Mouse (Mus musculus) liver, postnatal 0 days (tissue): ENCODE data around the gene Apobec3. TPM values are rescaled to one million over a fixed set of nuclear protein-coding genes. Genes with fewer than 3 reads are reported as not detected.
A peak's percentile ranks its signal among the peaks of the same experiment; 100 is the strongest.
"Not testable (repeated sequence)": the region's sequence is repeated elsewhere in the genome, so short reads cannot be mapped to it uniquely, and the experiment has no call there.

Experiments
- ATAC-seq: fragments of 200-750 bp; cut with Nextera tagmentation; 2 replicates; pipeline ENCODE4 v1.8.0; 2017; ENCODE audit warnings: mild to moderate bottlenecking, moderate library complexity
- DNase-seq: peaks from one replicate; pipeline ENCODE4 v3.0.0-alpha.2; 2016
- H3K27ac ChIP-seq: fragments of 300-500 bp; sonication (generic); 2 replicates; pipeline ENCODE4 v1.5.1; 2014; ENCODE audit warnings: antibody characterized with exemption, moderate library complexity, mild to moderate bottlenecking, low read depth
- H3K27me3 ChIP-seq: fragments of 300-500 bp; sonication (generic); 2 replicates; pipeline ENCODE4 v1.6.1; 2014; ENCODE audit warnings: low read length, control low read depth, mixed read lengths; ENCODE audit not compliant: insufficient read depth
- H3K36me3 ChIP-seq: fragments of 300-500 bp; sonication (generic); replicated peaks from 2 replicates; pipeline ENCODE4 v1.6.1; 2014; ENCODE audit warnings: mild to moderate bottlenecking, control low read depth, low read length, moderate library complexity, mixed read lengths; ENCODE audit not compliant: insufficient read depth
- H3K4me1 ChIP-seq: fragments of 300-500 bp; sonication (generic); 2 replicates; pipeline ENCODE4 v1.6.1; 2014; ENCODE audit warnings: antibody characterized with exemption, mild to moderate bottlenecking, control low read depth; ENCODE audit not compliant: insufficient read depth
- H3K4me2 ChIP-seq: fragments of 300-500 bp; sonication (generic); 2 replicates; pipeline ENCODE4 v1.6.1; 2014; ENCODE audit warnings: low read depth, mild to moderate bottlenecking, low read length, moderate library complexity, mixed read lengths
- H3K4me3 ChIP-seq: fragments of 300-500 bp; sonication (generic); 2 replicates; pipeline ENCODE4 v1.5.1; 2014; ENCODE audit warnings: low read depth, low read length
- H3K9ac ChIP-seq: fragments of 300-500 bp; sonication (generic); replicated peaks from 2 replicates; pipeline ENCODE4 v1.6.1; 2014; ENCODE audit warnings: mild to moderate bottlenecking, moderate library complexity
- H3K9me3 ChIP-seq: fragments of 300-500 bp; sonication (generic); 2 replicates; pipeline ENCODE4 v1.6.1; 2016; ENCODE audit warnings: mild to moderate bottlenecking, control low read depth, low read length, mixed read lengths
- CTCF ChIP-seq: sonication (generic); IDR thresholded peaks from 2 replicates; pipeline ENCODE4 v1.5.1; 2016; ENCODE audit warnings: antibody characterized with exemption, low read depth
- EP300 ChIP-seq: IDR thresholded peaks from 2 replicates; pipeline ENCODE4 v1.6.1; 2016; ENCODE audit warnings: antibody characterized with exemption, low read depth, mild to moderate bottlenecking
- WGBS: fragments of 180-500 bp; shearing (Covaris S2); extraction: QIAGEN DNeasy Blood & Tissue Kit; methylation state at CpG from one replicate; pipeline ENCODE4 v1.1.7; 2014; ENCODE audit not compliant: insufficient replicate concordance; 5-methylcytosine and 5-hydroxymethylcytosine counted together
- polyA plus RNA-seq: library from polyadenylated mRNA; unstranded; fragments of >200 nt; fragmentation: Nextera tagmentation; extraction: Ambion mirVana; gene quantifications from 2 replicates; pipeline ENCODE4 v1.2.1, GENCODE M21; 2015

Gene Apobec3
- polyA plus RNA-seq, 1 experiment from 2014 or later, result 38.1 TPM

DNA sequence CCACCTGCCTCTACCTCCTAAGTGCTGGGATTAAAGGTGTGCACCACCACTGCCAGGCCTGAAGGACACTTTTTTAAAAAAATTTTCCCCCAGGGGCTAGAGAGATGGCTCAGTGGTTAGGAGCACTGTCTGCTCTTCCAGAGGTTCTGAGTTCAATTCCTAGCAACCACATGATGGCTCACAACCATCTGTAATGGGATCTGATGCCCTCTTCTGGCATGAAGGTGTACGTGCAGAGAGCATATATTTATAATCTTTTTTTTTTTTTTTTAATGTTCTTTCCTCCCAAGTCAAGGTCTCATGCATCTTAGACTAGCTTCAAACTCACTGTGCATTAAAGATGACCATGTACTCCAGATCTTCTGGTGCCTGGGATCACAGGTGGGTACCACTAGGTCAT, 19.4 kb downstream of the Apobec3 start:
- not testable (repeated sequence) for H3K27ac ChIP-seq, H3K4me1 ChIP-seq, H3K4me3 ChIP-seq, H3K27me3 ChIP-seq, ATAC-seq, H3K9ac ChIP-seq, H3K9me3 ChIP-seq, DNase-seq, H3K4me2 ChIP-seq
- 61% methylated on average over 1 of the region's 1 CpGs for WGBS
- peaks cover 18% of the 10 kb centered on the region for H3K36me3 ChIP-seq
- TF ChIP-seq CTCF, result peak; percentile 44

DNA sequence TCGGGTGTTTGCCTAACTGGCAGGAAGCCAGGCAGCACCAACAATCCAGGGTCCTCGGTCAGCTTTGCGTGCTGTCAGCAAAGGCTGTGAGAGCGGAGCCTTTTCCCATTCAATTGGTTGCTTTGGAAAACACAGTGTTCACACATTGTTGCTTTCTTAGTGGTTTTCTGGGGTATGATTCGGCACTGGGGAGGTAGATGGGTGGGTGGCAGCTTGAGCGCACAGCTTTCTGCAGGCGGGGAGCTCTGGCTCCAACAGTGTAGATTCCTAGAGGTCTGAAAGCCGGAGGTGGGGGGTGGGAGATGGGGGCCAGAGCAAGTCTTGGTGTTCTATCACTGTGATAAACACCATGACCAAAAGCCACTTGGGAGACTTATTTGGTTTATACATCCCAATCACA, 19.9 kb downstream of the Apobec3 start:
- H3K9ac ChIP-seq, result no peak overlapping the region
- TF ChIP-seq CTCF, result no peak
- TF ChIP-seq EP300, result no peak
- DNase-seq (no peak), ATAC-seq (no peak)
- WGBS, result 90% methylated on average over 8 of the region's 8 CpGs
- no peak overlapping the region for H3K4me2 ChIP-seq
- no peak overlapping the region for H3K4me3 ChIP-seq
- no peak overlapping the region for H3K27ac ChIP-seq
- H3K4me1 ChIP-seq, result no peaks in the 10 kb centered on the region
- H3K27me3 ChIP-seq, result no peaks in the 10 kb centered on the region
- H3K9me3 ChIP-seq, result no peaks in the 10 kb centered on the region
- H3K36me3 ChIP-seq, result peaks cover 12% of the 10 kb centered on the region

DNA sequence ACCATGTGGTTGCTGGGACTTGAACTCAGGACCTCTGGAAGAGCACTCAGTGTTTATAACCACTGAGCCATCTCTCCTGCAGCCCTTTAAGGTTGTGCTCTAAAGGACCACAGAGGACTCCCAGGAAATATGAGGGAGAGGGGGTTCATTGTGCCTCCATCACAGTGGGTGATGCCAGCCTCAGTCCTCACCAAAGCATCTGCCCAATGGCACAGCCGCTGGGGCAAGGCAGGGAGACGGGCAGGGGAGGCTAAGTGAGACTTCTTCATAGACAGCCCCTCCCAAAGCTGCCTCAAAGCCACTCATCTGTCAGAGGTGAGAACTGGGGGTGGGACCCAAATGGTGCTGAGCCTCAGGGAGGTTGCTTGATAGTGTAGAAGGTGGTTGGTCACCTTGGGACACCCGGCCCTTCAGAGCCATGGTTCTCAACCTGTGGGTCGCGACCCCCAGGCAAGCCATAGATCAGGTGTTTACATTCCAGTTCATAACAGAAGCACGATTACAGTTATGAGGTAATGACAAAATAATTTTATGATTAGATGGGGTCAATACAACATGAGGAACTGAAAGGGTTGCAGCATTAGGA, 22.4 kb downstream of the Apobec3 start:
- H3K9me3 ChIP-seq, result no peaks in the 10 kb centered on the region
- no peak overlapping the region for H3K9ac ChIP-seq
- no peak overlapping the region for H3K4me2 ChIP-seq
- 85% methylated on average over 6 of the region's 6 CpGs for WGBS
- H3K36me3 ChIP-seq, result no peaks in the 10 kb centered on the region; the same call in 1 of the 2 replicates
- H3K4me3 ChIP-seq, result no peak overlapping the region
- TF ChIP-seq CTCF (no peak), EP300 (no peak)
- no peaks in the 10 kb centered on the region for H3K27me3 ChIP-seq
- no peaks in the 10 kb centered on the region for H3K4me1 ChIP-seq
- ATAC-seq (no peak), DNase-seq (no peak)
- H3K27ac ChIP-seq, result no peak overlapping the region

- DNase-seq (no peak), ATAC-seq (no peak)
- no peak for TF ChIP-seq EP300
- peak; percentile 46 for TF ChIP-seq CTCF
- H3K27me3 ChIP-seq, result no peaks in the 10 kb centered on the region
- H3K36me3 ChIP-seq, result no peaks in the 10 kb centered on the region; the same call in 1 of the 2 replicates
- no peaks in the 10 kb centered on the region for H3K9me3 ChIP-seq
- no peak overlapping the region for H3K9ac ChIP-seq
- 87% methylated on average over 3 of the region's 3 CpGs for WGBS
- no peaks in the 10 kb centered on the region for H3K4me1 ChIP-seq
- H3K27ac ChIP-seq, result no peak overlapping the region
- H3K4me3 ChIP-seq, result no peak overlapping the region
- no peak overlapping the region for H3K4me2 ChIP-seq
Observed at GRCm38 (mm10) chr15:79914357-79914756, 22.9 kb downstream of the Apobec3 start.

- H3K9me3 ChIP-seq, result no peaks in the 10 kb centered on the region
- no peak overlapping the region for H3K9ac ChIP-seq
- no peaks in the 10 kb centered on the region for H3K4me1 ChIP-seq
- H3K27me3 ChIP-seq, result no peaks in the 10 kb centered on the region
- no peak overlapping the region for H3K27ac ChIP-seq
- H3K4me2 ChIP-seq, result no peak overlapping the region
- H3K4me3 ChIP-seq, result no peak overlapping the region
- no peak for TF ChIP-seq CTCF
- no peak for TF ChIP-seq EP300
- no peaks in the 10 kb centered on the region; the same call in 1 of the 2 replicates for H3K36me3 ChIP-seq
- 71% methylated on average over 5 of the region's 5 CpGs for WGBS
- ATAC-seq (no peak), DNase-seq (no peak)
Observed at GRCm38 (mm10) chr15:79916150-79916549, 24.7 kb downstream of the Apobec3 start.

GRCm38 (mm10) chr15:79917111-79917720, 25.8 kb downstream of the Apobec3 start:
- H3K9ac ChIP-seq, result no peak overlapping the region
- H3K4me1 ChIP-seq, result no peaks in the 10 kb centered on the region
- H3K4me3 ChIP-seq, result no peak overlapping the region
- ATAC-seq (no peak), DNase-seq (no peak)
- TF ChIP-seq CTCF (no peak), EP300 (no peak)
- H3K36me3 ChIP-seq, result no peaks in the 10 kb centered on the region; the same call in 1 of the 2 replicates
- no peaks in the 10 kb centered on the region for H3K27me3 ChIP-seq
- WGBS, result 86% methylated on average over 14 of the region's 14 CpGs
- no peak overlapping the region for H3K4me2 ChIP-seq
- H3K27ac ChIP-seq, result no peak overlapping the region
- H3K9me3 ChIP-seq, result no peaks in the 10 kb centered on the region
